8 mouse cellular contexts compared by ENCODE assay signal in genomic region chr11:102216056-102216885, GRCm38 (mm10). TPM values are rescaled to one million over a fixed set of nuclear protein-coding genes. Genes with fewer than 3 reads are reported as not detected.
DNase-seq lines count a peak whose midpoint lies in the region; ATAC-seq lines count a peak whose summit lies in the region.

No protein-coding gene starts in this region.

- no peak overlapping the region for H3K4me2 ChIP-seq in midbrain, embryonic 12.5 days (replicated peaks)
- H3K4me2 ChIP-seq in midbrain, embryonic 14.5 days (ENCODE audit: low read length), result no peak overlapping the region
- H3K4me2 ChIP-seq in kidney, embryonic 16.5 days (replicated peaks; ENCODE audit: low read depth, low read length), result peak overlapping the region; percentile 69; the same call in 1 of the 2 replicates

- WGBS in midbrain, embryonic 12.5 days, result 59% methylated on average over 12 of the region's 12 CpGs
- WGBS in midbrain, embryonic 14.5 days, result 52% methylated on average over 12 of the region's 12 CpGs
- 35% methylated on average over 12 of the region's 12 CpGs for WGBS in kidney, embryonic 16.5 days

- no peaks in the 10 kb centered on the region for H3K9me3 ChIP-seq in midbrain, embryonic 12.5 days
- no peaks in the 10 kb centered on the region for H3K9me3 ChIP-seq in midbrain, embryonic 14.5 days (ENCODE audit: control insufficient read depth, low read length)
- no peaks in the 10 kb centered on the region for H3K9me3 ChIP-seq in kidney, embryonic 16.5 days (ENCODE audit: low read length)

- no peak overlapping the region for H3K4me3 ChIP-seq in midbrain, embryonic 12.5 days
- H3K4me3 ChIP-seq in midbrain, embryonic 14.5 days (replicated peaks; ENCODE audit: low read depth, low read length), result no peak overlapping the region
- H3K4me3 ChIP-seq in brown adipose tissue, adult 24 weeks (ENCODE audit: insufficient read depth, low read depth, low read length), result 0 out of 2 replicates have a peak overlapping the region, but pooled peaks have one; percentile 0
- 0 out of 2 replicates have a peak overlapping the region, but pooled peaks have one; percentile 12 for H3K4me3 ChIP-seq in kidney, embryonic 16.5 days (ENCODE audit: low read length)

- no peak for ATAC-seq in midbrain, embryonic 12.5 days (ENCODE audit: low FRiP score, low read depth)
- no peak for ATAC-seq in midbrain, embryonic 14.5 days (ENCODE audit: low FRiP score, low TSS enrichment)
- ATAC-seq in kidney, embryonic 16.5 days (ENCODE audit: low FRiP score, low TSS enrichment), result no peak
- ATAC-seq in monocyte, adult 5-6 weeks (replicated peaks; ENCODE audit: insufficient number of reproducible peaks, low FRiP score, low TSS enrichment, poor library complexity, severe bottlenecking), result no peak

- no peaks in the 10 kb centered on the region for H3K27me3 ChIP-seq in midbrain, embryonic 12.5 days
- no peaks in the 10 kb centered on the region for H3K27me3 ChIP-seq in midbrain, embryonic 14.5 days (ENCODE audit: control insufficient read depth, insufficient read depth, low read length)
- no peaks in the 10 kb centered on the region for H3K27me3 ChIP-seq in kidney, embryonic 16.5 days (ENCODE audit: insufficient read depth, low read length)

- no peak overlapping the region for H3K27ac ChIP-seq in midbrain, embryonic 12.5 days (replicated peaks)
- H3K27ac ChIP-seq in midbrain, embryonic 14.5 days (replicated peaks; ENCODE audit: low read depth, low read length), result no peak overlapping the region
- H3K27ac ChIP-seq in brown adipose tissue, adult 24 weeks (replicated peaks; ENCODE audit: low read depth, low read length), result peak overlapping the region; percentile 58; the same call in 1 of the 2 replicates
- H3K27ac ChIP-seq in kidney, embryonic 16.5 days (ENCODE audit: low read length), result peak overlapping the region; percentile 35; the same call in 1 of the 2 replicates

- H3K4me1 ChIP-seq in midbrain, embryonic 12.5 days, result peaks cover 62% of the 10 kb centered on the region
- peaks cover 48% of the 10 kb centered on the region for H3K4me1 ChIP-seq in midbrain, embryonic 14.5 days (ENCODE audit: control insufficient read depth, insufficient read depth, low read length)
- H3K4me1 ChIP-seq in brown adipose tissue, adult 24 weeks (ENCODE audit: control insufficient read depth, insufficient read depth, insufficient read length, low read length), result peaks cover 69% of the 10 kb centered on the region
- H3K4me1 ChIP-seq in kidney, embryonic 16.5 days (ENCODE audit: insufficient read depth, low read length), result peaks cover 79% of the 10 kb centered on the region

- DNase-seq in midbrain, embryonic 14.5 days, result no peak
- peak; percentile 70 to 72 for DNase-seq in heart, adult 9 months (ENCODE audit: low spot score in 2 of 2)
- peak; percentile 82 for DNase-seq in lung, postnatal 25 days (ENCODE audit: low spot score)
- no peak for DNase-seq in urinary bladder, postnatal 36 days (ENCODE audit: low spot score in 2 of 2)

- H3K36me3 ChIP-seq in midbrain, embryonic 12.5 days, result peaks cover 19% of the 10 kb centered on the region
- peaks cover 31% of the 10 kb centered on the region for H3K36me3 ChIP-seq in midbrain, embryonic 14.5 days (ENCODE audit: control insufficient read depth, insufficient read depth, low read length)
- no peaks in the 10 kb centered on the region for H3K36me3 ChIP-seq in kidney, embryonic 16.5 days (ENCODE audit: insufficient read depth, low read length)

- 0 out of 2 replicates have a peak overlapping the region, but pooled peaks have one; percentile 17 for H3K9ac ChIP-seq in midbrain, embryonic 12.5 days (replicated peaks)
- H3K9ac ChIP-seq in midbrain, embryonic 14.5 days (replicated peaks; ENCODE audit: low read length), result no peak overlapping the region
- H3K9ac ChIP-seq in kidney, embryonic 16.5 days (replicated peaks; ENCODE audit: low read length), result no peak overlapping the region

RNA-seq across cellular contexts. Expression of gene Hdac5, which starts 13.7 kb away (rescaled TPM):
- 98.4 and 106 TPM in 2 replicates for polyA plus RNA-seq in midbrain, embryonic 12.5 days (2016; fragmentation: Nextera tagmentation; extraction: Ambion mirVana)
- 54.4 and 56.6 TPM in 2 replicates for polyA plus RNA-seq in midbrain, embryonic 14.5 days (2014; fragmentation: Nextera tagmentation; extraction: Ambion mirVana)
- 42.2 and 61.6 TPM in 2 replicates for polyA plus RNA-seq in brown adipose tissue, adult 24 weeks (2012; ENCODE audit: insufficient read depth, insufficient read length, missing spikeins)
- polyA plus RNA-seq in kidney, embryonic 16.5 days (2015; fragmentation: Nextera tagmentation; extraction: Ambion mirVana), result 51.5 and 59.8 TPM in 2 replicates
- 46.5 to 54.0 TPM (median 51.7 TPM) in 3 replicates for total RNA-seq in monocyte, adult 5-6 weeks (2017)

RNA-seq across cellular contexts. Expression of gene G6pc3, which starts 26.9 kb away (rescaled TPM):
- 27.6 and 29.7 TPM in 2 replicates for polyA plus RNA-seq in midbrain, embryonic 12.5 days (2016; fragmentation: Nextera tagmentation; extraction: Ambion mirVana)
- polyA plus RNA-seq in midbrain, embryonic 14.5 days (2014; fragmentation: Nextera tagmentation; extraction: Ambion mirVana), result 31.6 and 43.7 TPM in 2 replicates
- polyA plus RNA-seq in brown adipose tissue, adult 24 weeks (2012; ENCODE audit: insufficient read depth, insufficient read length, missing spikeins), result 41.4 and 51.7 TPM in 2 replicates
- 46.0 and 49.9 TPM in 2 replicates for polyA plus RNA-seq in kidney, embryonic 16.5 days (2015; fragmentation: Nextera tagmentation; extraction: Ambion mirVana)
- 6.1 to 10.7 TPM (median 9.1 TPM) in 3 replicates for total RNA-seq in monocyte, adult 5-6 weeks (2017)

RNA-seq across cellular contexts. Expression of gene Lsm12, which starts 31.2 kb away (rescaled TPM):
- polyA plus RNA-seq in midbrain, embryonic 12.5 days (2016; fragmentation: Nextera tagmentation; extraction: Ambion mirVana), result 112 and 119 TPM in 2 replicates
- 76.0 and 80.9 TPM in 2 replicates for polyA plus RNA-seq in midbrain, embryonic 14.5 days (2014; fragmentation: Nextera tagmentation; extraction: Ambion mirVana)
- 93.7 and 101 TPM in 2 replicates for polyA plus RNA-seq in brown adipose tissue, adult 24 weeks (2012; ENCODE audit: insufficient read depth, insufficient read length, missing spikeins)
- 90.2 and 108 TPM in 2 replicates for polyA plus RNA-seq in kidney, embryonic 16.5 days (2015; fragmentation: Nextera tagmentation; extraction: Ambion mirVana)
- total RNA-seq in monocyte, adult 5-6 weeks (2017), result 26.7 to 93.0 TPM (median 26.9 TPM) in 3 replicates

RNA-seq across cellular contexts. Expression of gene BC030867, which starts 32.4 kb away (rescaled TPM):
- polyA plus RNA-seq in midbrain, embryonic 12.5 days (2016; fragmentation: Nextera tagmentation; extraction: Ambion mirVana), result 11.8 and 15.2 TPM in 2 replicates
- polyA plus RNA-seq in midbrain, embryonic 14.5 days (2014; fragmentation: Nextera tagmentation; extraction: Ambion mirVana), result 2.6 and 3.0 TPM in 2 replicates
- not detected in 2 replicates for polyA plus RNA-seq in brown adipose tissue, adult 24 weeks (2012; ENCODE audit: insufficient read depth, insufficient read length, missing spikeins)
- 21.2 and 24.6 TPM in 2 replicates for polyA plus RNA-seq in kidney, embryonic 16.5 days (2015; fragmentation: Nextera tagmentation; extraction: Ambion mirVana)
- not detected in 3 replicates for total RNA-seq in monocyte, adult 5-6 weeks (2017)

RNA-seq across cellular contexts. Expression of gene Asb16, which starts 52.3 kb away (rescaled TPM):
- polyA plus RNA-seq in midbrain, embryonic 12.5 days (2016; fragmentation: Nextera tagmentation; extraction: Ambion mirVana), result not detected in 2 replicates
- 0.12 TPM in 1 of 2 replicates, not detected in the other for polyA plus RNA-seq in midbrain, embryonic 14.5 days (2014; fragmentation: Nextera tagmentation; extraction: Ambion mirVana)
- polyA plus RNA-seq in brown adipose tissue, adult 24 weeks (2012; ENCODE audit: insufficient read depth, insufficient read length, missing spikeins), result 0.48 and 1.0 TPM in 2 replicates
- polyA plus RNA-seq in kidney, embryonic 16.5 days (2015; fragmentation: Nextera tagmentation; extraction: Ambion mirVana), result not detected in 2 replicates
- not detected in 3 replicates for total RNA-seq in monocyte, adult 5-6 weeks (2017)

Comparison
In these comparisons a context has a peak if more than half of its experiments do, and no peak if none do; other contexts are left out.
1. H3K27ac ChIP-seq: peak in brown adipose tissue, adult 24 weeks (single experiment) and kidney, embryonic 16.5 days (single experiment); none in midbrain, embryonic 12.5 days (single experiment) and midbrain, embryonic 14.5 days (single experiment).
2. H3K4me3 ChIP-seq: peak in brown adipose tissue, adult 24 weeks (single experiment) and kidney, embryonic 16.5 days (single experiment); none in midbrain, embryonic 12.5 days (single experiment) and midbrain, embryonic 14.5 days (single experiment).
3. DNase-seq: peak in heart, adult 9 months (2 of 2) and lung, postnatal 25 days (single experiment); none in midbrain, embryonic 14.5 days (single experiment) and urinary bladder, postnatal 36 days (0 of 2).